Mouse (Mus musculus) embryonic facial prominence, embryonic 14.5 days (tissue): ENCODE results near the gene Snx29. TPM values are rescaled to one million over a fixed set of nuclear protein-coding genes. Genes with fewer than 3 reads are reported as not detected.
"Not testable (repeated sequence)": the region's sequence is repeated elsewhere in the genome, so short reads cannot be mapped to it uniquely, and the experiment has no call there.

Experiments
- ATAC-seq: fragments of 200-750 bp; cut with Nextera tagmentation; 2 replicates; pipeline ENCODE4 v1.8.0; 2017; ENCODE audit warnings: low read depth, moderate number of reproducible peaks, moderate TSS enrichment
- DNase-seq: peaks from one replicate; pipeline ENCODE4 v3.0.0-alpha.2; 2015; ENCODE audit warnings: low spot score
- H3K27ac ChIP-seq: fragments of 300-500 bp; sonication (generic); replicated peaks from 2 replicates; pipeline ENCODE4 v1.5.1; 2014; ENCODE audit warnings: low read depth, mild to moderate bottlenecking, low read length, moderate library complexity
- H3K27me3 ChIP-seq: fragments of 300-500 bp; sonication (generic); replicated peaks from 2 replicates; pipeline ENCODE4 v1.6.1; 2014; ENCODE audit warnings: low read length; ENCODE audit not compliant: control insufficient read depth, insufficient read depth
- H3K36me3 ChIP-seq: fragments of 300-500 bp; sonication (generic); 2 replicates; pipeline ENCODE4 v1.6.1; 2014; ENCODE audit warnings: low read length, mixed read lengths; ENCODE audit not compliant: control insufficient read depth, insufficient read depth
- H3K4me1 ChIP-seq: fragments of 300-500 bp; sonication (generic); 2 replicates; pipeline ENCODE4 v1.6.1; 2014; ENCODE audit warnings: antibody characterized with exemption, low read length; ENCODE audit not compliant: control insufficient read depth, insufficient read depth
- H3K4me2 ChIP-seq: fragments of 300-500 bp; sonication (generic); 2 replicates; pipeline ENCODE4 v1.6.1; 2014; ENCODE audit warnings: low read depth, mild to moderate bottlenecking, low read length, moderate library complexity, mixed read lengths
- H3K4me3 ChIP-seq: fragments of 300-500 bp; sonication (generic); 2 replicates; pipeline ENCODE4 v1.5.1; 2014; ENCODE audit warnings: low read depth, mild to moderate bottlenecking, low read length
- H3K9ac ChIP-seq: fragments of 300-500 bp; sonication (generic); 2 replicates; pipeline ENCODE4 v1.6.1; 2014; ENCODE audit warnings: low read depth, mild to moderate bottlenecking, low read length, moderate library complexity, mixed read lengths
- H3K9me3 ChIP-seq: fragments of 300-500 bp; sonication (generic); 2 replicates; pipeline ENCODE4 v1.6.1; 2016; ENCODE audit warnings: low read length; ENCODE audit not compliant: control insufficient read depth
- WGBS: fragments of 180-500 bp; shearing (Covaris S2); extraction: QIAGEN DNeasy Blood & Tissue Kit; methylation state at CpG from one replicate; pipeline ENCODE4 v1.1.7; 2014; 5-methylcytosine and 5-hydroxymethylcytosine counted together
- polyA plus RNA-seq: library from polyadenylated mRNA; unstranded; fragments of >200 nt; fragmentation: Nextera tagmentation; extraction: Ambion mirVana; gene quantifications from 2 replicates; pipeline ENCODE4 v1.2.1, GENCODE M21; 2014

Gene Snx29
- polyA plus RNA-seq, 1 experiment from 2014 or later, result 9.7 TPM

DNA sequence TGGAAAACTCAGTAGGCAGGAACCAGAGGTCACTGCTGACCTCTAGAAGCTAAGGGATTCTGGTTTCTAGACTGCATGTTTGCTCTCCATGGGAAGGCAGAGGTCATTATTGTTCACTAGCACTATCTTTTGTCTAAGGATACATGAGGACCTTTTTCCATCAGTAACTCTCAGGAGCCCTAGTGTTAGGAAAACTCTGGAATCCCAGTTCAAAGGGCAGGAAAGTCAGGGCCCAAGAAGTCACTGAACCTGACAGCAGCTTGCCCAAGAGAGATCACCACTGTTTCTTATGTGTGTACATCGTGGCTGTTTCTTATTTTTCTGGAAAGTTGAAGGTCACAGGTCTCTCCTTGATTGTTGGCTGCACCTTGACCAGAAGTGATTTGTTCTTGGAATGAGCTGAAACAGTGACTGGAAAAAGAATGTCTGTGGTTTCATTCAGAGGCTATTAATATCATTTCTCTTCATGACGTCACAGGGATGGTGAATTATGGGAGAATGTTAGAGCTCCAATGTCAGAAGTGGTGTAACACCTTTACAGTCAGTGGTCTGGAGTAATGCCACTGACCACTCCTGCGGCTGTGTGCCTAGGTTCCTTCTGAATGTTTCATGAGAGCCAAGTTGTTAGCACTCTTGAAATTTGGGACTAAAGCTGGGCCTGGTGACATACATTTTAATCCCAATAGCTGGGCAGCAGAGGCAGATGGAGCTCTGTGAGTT, 7.5 kb downstream of the Snx29 start:
- 77% methylated on average over 3 of the region's 3 CpGs for WGBS
- no peak overlapping the region for H3K4me3 ChIP-seq
- H3K9ac ChIP-seq, result no peak overlapping the region
- no peak overlapping the region for H3K27ac ChIP-seq
- H3K9me3 ChIP-seq, result no peaks in the 10 kb centered on the region
- no peaks in the 10 kb centered on the region for H3K36me3 ChIP-seq
- no peaks in the 10 kb centered on the region for H3K27me3 ChIP-seq
- ATAC-seq (no peak), DNase-seq (no peak)
- no peaks in the 10 kb centered on the region for H3K4me1 ChIP-seq
- H3K4me2 ChIP-seq, result no peak overlapping the region

DNA sequence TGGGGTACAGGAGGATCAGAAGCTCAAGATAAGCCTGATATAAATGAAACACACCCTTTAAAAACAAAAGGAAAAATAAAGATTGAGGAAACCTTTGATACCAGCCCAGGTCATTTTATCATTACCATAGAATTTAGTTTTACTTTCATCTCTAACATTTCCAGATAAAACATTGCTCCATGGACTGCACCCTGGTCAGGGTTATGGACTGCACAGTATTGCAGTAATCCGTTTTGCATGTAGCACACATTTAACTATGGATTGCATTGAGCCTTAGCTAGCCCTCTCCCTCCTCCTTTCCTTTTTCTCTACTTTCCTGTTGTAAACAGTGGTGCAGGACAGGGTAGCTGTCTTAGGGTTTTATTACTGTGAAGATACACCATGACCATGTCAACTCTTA, 8.3 kb downstream of the Snx29 start:
- no peak overlapping the region for H3K4me3 ChIP-seq
- no peak overlapping the region for H3K27ac ChIP-seq
- no peak for ATAC-seq
- no peaks in the 10 kb centered on the region for H3K27me3 ChIP-seq
- no peaks in the 10 kb centered on the region for H3K4me1 ChIP-seq
- no peak overlapping the region for H3K4me2 ChIP-seq
- H3K9ac ChIP-seq, result no peak overlapping the region
- H3K36me3 ChIP-seq, result no peaks in the 10 kb centered on the region
- no peaks in the 10 kb centered on the region for H3K9me3 ChIP-seq
- no peak for DNase-seq
- 90% methylated on average over 1 of the region's 1 CpGs for WGBS

DNA sequence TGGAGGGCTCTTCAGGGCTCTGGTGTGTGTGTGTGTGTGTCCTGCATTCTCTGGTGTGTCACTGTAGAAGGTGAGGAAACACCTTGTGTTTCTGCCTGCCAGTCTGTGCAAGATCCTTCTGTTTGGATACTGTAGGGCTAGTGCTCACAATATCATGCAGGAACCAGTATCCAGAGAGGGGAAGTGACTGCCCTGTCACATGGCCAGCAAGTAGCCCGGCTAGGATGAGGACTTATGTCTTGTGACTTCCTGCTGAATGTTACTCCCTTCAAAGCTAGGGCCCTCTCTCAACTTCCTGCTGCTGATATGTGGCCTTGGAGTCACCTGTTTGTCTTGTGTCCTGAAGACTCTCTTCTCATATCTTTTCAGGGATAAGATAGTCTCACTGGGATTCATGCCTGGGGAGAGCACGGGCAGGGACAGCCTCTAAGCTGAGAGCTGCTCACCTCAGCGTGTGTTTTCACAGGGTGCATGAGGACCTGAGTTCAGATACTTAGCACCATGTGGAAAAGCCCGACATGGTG, 20.6 kb downstream of the Snx29 start:
- H3K27me3 ChIP-seq, result no peaks in the 10 kb centered on the region
- no peaks in the 10 kb centered on the region for H3K36me3 ChIP-seq
- no peak for ATAC-seq
- H3K4me3 ChIP-seq, result no peak overlapping the region
- H3K9me3 ChIP-seq, result no peaks in the 10 kb centered on the region
- H3K4me2 ChIP-seq, result no peak overlapping the region
- H3K4me1 ChIP-seq, result no peaks in the 10 kb centered on the region
- no peak for DNase-seq
- H3K9ac ChIP-seq, result no peak overlapping the region
- WGBS, result 73% methylated on average over 4 of the region's 4 CpGs
- H3K27ac ChIP-seq, result no peak overlapping the region

DNA sequence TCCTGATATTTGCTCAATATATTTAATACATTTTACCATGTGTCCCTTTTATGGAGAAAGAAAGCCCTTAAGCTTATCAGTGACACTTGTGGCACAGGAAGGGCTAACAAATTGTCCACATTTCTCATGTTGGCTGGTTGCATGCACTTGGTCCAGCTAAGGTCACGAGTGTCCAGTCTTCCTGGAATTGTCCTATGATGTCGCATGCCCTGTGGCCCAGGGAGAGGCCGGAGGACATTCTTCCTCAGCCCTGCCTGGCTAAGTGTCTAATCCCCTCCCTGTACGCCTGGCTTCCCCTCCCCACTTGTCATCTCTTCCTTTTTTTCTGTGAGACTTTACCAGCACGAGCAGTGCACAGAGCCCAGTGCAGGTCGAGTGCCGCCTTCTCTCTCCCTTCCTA, 29.2 kb downstream of the Snx29 start:
- no peaks in the 10 kb centered on the region for H3K4me1 ChIP-seq
- no peak for ATAC-seq
- no peak overlapping the region for H3K9ac ChIP-seq
- H3K27me3 ChIP-seq, result no peaks in the 10 kb centered on the region
- no peak overlapping the region for H3K27ac ChIP-seq
- H3K4me3 ChIP-seq, result no peak overlapping the region
- DNase-seq, result no peak
- peaks cover 7% of the 10 kb centered on the region; the same call in 1 of the 2 replicates for H3K36me3 ChIP-seq
- H3K9me3 ChIP-seq, result no peaks in the 10 kb centered on the region
- 79% methylated on average over 7 of the region's 7 CpGs for WGBS
- no peak overlapping the region for H3K4me2 ChIP-seq

DNA sequence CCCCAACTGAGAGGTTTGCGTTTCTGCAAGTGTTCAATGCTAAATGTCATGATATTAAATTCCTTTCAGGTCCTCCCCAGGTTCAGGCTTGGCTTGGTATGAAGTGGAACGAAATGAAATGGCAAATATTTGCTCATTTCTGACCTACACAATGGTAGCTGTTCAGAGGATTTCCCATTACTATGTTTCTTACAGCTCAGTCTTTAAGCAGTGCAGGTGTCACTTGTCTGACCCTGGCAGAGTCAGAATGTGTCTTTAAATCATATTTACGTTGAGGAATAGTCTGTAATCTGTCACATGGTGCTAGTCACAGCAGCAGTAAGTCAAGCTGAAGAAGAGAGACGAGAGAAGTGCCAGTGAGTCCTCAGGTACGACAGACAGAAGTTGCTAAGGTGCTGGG, 36.5 kb downstream of the Snx29 start:
- H3K27me3 ChIP-seq, result no peaks in the 10 kb centered on the region
- no peaks in the 10 kb centered on the region for H3K36me3 ChIP-seq
- WGBS, result 70% methylated on average over 5 of the region's 5 CpGs
- no peaks in the 10 kb centered on the region for H3K9me3 ChIP-seq
- H3K27ac ChIP-seq, result no peak overlapping the region
- no peak overlapping the region for H3K4me2 ChIP-seq
- no peak overlapping the region for H3K9ac ChIP-seq
- no peak for ATAC-seq
- no peak for DNase-seq
- no peaks in the 10 kb centered on the region for H3K4me1 ChIP-seq
- H3K4me3 ChIP-seq, result no peak overlapping the region

DNA sequence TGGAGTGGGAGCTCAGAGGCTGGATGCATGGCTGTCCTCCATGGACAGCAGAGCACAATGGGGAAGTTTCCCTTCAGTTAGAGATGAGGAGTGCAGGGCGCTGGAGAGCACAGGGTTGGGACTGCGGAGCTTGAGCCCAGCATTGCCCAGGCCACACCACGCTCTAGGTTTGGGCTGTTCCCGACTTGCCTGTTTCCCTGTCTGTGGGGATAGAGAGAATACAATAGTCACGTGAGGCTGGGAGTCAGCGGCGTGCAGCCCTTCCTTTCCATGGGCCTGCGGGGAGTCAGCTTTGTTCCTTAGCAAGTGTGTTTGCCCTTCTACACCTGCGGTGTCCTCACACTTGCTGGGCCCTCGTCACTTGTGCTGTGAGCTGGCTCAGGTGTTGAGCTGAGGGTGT, 37.2 kb downstream of the Snx29 start:
- Histone ChIP-seq H3K27ac (no peak overlapping the region), H3K9me3 (no peaks in the 10 kb centered on the region), H3K9ac (no peak overlapping the region), H3K4me2 (no peak overlapping the region), H3K4me1 (no peaks in the 10 kb centered on the region), H3K4me3 (no peak overlapping the region), H3K27me3 (no peaks in the 10 kb centered on the region), H3K36me3 (no peaks in the 10 kb centered on the region)
- DNase-seq (no peak), ATAC-seq (no peak)
- 39% methylated on average over 10 of the region's 10 CpGs for WGBS

DNA sequence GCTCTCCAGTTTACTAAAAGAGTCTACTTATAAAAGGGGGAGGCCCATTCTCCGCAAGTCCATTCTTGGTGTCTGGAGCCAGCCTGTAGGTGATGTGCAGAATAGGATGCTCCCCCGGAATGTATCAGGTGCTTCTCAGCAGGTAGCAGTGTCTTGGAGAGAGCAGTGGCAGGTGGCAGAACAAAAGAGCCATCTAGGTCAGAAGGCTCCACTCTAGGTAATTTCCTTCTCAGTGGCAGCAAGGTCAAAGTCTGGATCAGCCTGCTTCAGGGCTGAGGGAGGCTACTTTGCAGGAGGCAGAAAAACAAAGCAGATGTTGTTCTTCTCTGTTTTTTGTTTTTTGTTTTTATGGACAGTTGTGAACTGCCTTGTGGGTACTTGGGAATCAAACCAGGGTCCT, 37.9 kb downstream of the Snx29 start:
- whole genome bisulfite sequencing, result 86% methylated on average over 2 of the region's 2 CpGs
- not testable (repeated sequence) for ATAC-seq, H3K4me1 ChIP-seq, H3K36me3 ChIP-seq, H3K27me3 ChIP-seq, H3K27ac ChIP-seq, DNase-seq, H3K4me3 ChIP-seq, H3K9ac ChIP-seq, H3K9me3 ChIP-seq, H3K4me2 ChIP-seq

DNA sequence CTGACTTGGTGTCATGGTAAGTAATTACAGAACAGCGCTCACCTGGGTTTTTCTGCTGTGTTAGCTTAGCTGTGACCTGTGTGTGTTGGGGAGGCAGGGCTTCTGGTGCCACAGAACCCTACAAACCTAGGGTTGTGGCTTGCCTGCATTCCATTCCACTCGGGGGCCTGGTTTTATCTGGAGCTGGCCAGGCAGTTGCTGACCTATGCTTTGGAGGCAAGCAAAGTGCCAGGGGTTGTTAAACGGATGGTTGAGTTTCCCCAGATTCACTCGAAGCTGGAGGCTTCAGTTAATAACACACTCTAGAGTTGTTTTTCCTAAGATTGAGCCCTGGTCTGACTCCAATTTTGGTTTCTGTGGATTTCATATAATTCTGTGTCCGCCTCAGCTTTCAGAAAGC, 42.9 kb downstream of the Snx29 start:
- DNase-seq (peak; percentile 65), ATAC-seq (0 out of 2 replicates have a peak, but pooled peaks have one; percentile 24)
- H3K9ac ChIP-seq, result no peak overlapping the region
- WGBS, result 56% methylated on average over 5 of the region's 5 CpGs
- no peaks in the 10 kb centered on the region for H3K9me3 ChIP-seq
- no peak overlapping the region for H3K4me3 ChIP-seq
- H3K27ac ChIP-seq, result no peak overlapping the region; the same call in 1 of the 2 replicates
- H3K27me3 ChIP-seq, result no peaks in the 10 kb centered on the region
- H3K4me1 ChIP-seq, result peaks cover 12% of the 10 kb centered on the region
- no peak overlapping the region for H3K4me2 ChIP-seq
- H3K36me3 ChIP-seq, result no peaks in the 10 kb centered on the region

DNA sequence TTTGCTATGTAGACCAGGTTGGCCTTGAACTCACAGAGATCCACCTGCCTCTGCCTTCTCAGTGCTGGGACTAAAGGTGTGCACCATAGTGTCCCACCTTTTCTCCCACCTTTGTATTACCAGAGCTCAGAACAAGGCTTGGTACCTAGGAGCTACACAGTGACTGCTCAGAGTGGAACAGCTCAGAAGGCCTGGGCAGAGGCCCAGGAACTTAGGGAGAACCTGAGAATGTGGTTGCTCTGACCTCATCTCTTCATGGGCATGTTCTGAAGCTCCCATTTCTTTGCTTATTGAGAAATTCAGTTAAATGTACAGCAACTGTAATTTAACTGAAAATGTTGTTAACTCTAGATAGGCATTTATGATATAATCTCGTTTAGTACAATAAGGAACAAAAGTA, 44.1 kb downstream of the Snx29 start:
- Histone ChIP-seq H3K4me1 (peaks cover 12% of the 10 kb centered on the region), H3K4me2 (no peak overlapping the region), H3K9me3 (no peaks in the 10 kb centered on the region), H3K4me3 (no peak overlapping the region), H3K36me3 (no peaks in the 10 kb centered on the region), H3K27me3 (no peaks in the 10 kb centered on the region), H3K27ac (no peak overlapping the region), H3K9ac (no peak overlapping the region)
- DNase-seq, result no peak
- 63% methylated on average over 1 of the region's 1 CpGs for WGBS
- no peak for ATAC-seq
